ENCODE assay signal across 1 mouse cellular context in the genomic region with DNA sequence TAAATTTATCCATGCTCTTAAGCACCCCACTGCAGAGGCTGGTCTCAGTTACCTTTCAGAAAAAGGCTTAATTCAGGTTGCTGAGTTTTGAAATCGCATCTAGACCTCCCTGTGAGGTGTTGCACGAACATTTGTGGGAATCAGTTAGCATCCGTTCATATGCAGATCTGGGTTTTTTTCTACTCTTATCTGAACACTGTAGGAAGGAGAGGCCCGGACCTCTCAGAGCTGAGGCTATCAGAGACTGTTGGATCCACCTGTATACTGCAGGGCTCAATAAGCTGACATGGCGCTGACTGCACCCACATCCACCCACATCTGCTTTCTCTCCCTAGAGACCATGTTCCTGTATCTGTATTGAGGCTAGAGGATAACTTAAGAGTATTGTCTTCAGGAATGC.
A peak's percentile ranks its signal among the peaks of the same experiment; 100 is the strongest.
TF ChIP-seq lines count a peak whose summit lies in the region.

No protein-coding gene starts in this region.

TF ChIP-seq in MEL, 35 proteins besides CTCF, POLR2A, EP300 and RAD21 (continued from another document):
- TF ChIP-seq MAZ (IDR thresholded peaks at IDR 0.05; ENCODE audit: low read depth, low read length) = 0 out of 2 replicates have a peak, but pooled peaks have one; percentile 7
- peak; percentile 64; the same call in 1 of the 2 replicates for TF ChIP-seq TBP (IDR thresholded peaks at IDR 0.05; ENCODE audit: low read depth, low read length)
- TF ChIP-seq BHLHE40 (IDR thresholded peaks at IDR 0.05; ENCODE audit: borderline replicate concordance, low read depth, low read length) = no peak
- no peak for TF ChIP-seq ELF1 (IDR thresholded peaks at IDR 0.05; ENCODE audit: low read depth, low read length)
- no peak for TF ChIP-seq CHD1 (IDR thresholded peaks at IDR 0.05; ENCODE audit: low read depth, low read length)
- peak; percentile 79 for TF ChIP-seq SIN3A (IDR thresholded peaks at IDR 0.05; ENCODE audit: low read length)
TF ChIP-seq in MEL: peak in this region for 12.
